ENCODE assay signal across 10 mouse cellular contexts in genomic region chr13:41466191-41466590, GRCm38 (mm10). TPM values are rescaled to one million over a fixed set of nuclear protein-coding genes. Genes with fewer than 3 reads are reported as not detected.
DNase-seq lines count a peak whose midpoint lies in the region; ATAC-seq and TF ChIP-seq lines count a peak whose summit lies in the region.
"Had no signal": no experiment of that assay in that cellular context is flagged by ENCODE, and none has a peak within 500 bp of the region (broad histone marks: within the 10 kb centered on the region; RNA-seq: fewer than 3 reads in every experiment).

No protein-coding gene starts in this region.

- peaks cover 5% of the 10 kb centered on the region for H3K4me1 ChIP-seq in bone marrow, adult 2 months (ENCODE audit: control insufficient read depth, insufficient read depth, low read length)
- H3K4me1 ChIP-seq in intestine, embryonic 14.5 days (replicated peaks; ENCODE audit: control insufficient read depth, insufficient read depth, low read length): 0 out of 2 replicates have a peak, but pooled peaks cover 3% of the 10 kb centered on the region
- H3K4me1 ChIP-seq in lung, adult 2 months (ENCODE audit: control insufficient read depth, insufficient read depth, low read length): peaks cover 32% of the 10 kb centered on the region
- H3K4me1 ChIP-seq: forebrain, embryonic 13.5 days had no signal

- peak overlapping the region; percentile 37; the same call in 1 of the 2 replicates for H3K27ac ChIP-seq in bone marrow, adult 2 months (ENCODE audit: control insufficient read depth, insufficient read depth, low read depth, low read length, poor library complexity)
- H3K27ac ChIP-seq in intestine, embryonic 14.5 days (ENCODE audit: low read depth): 0 out of 2 replicates have a peak overlapping the region, but pooled peaks have one; percentile 10
- H3K27ac ChIP-seq: forebrain, embryonic 13.5 days had no signal

- DNase-seq in adrenal gland, adult (ENCODE audit: inconsistent age in 2 of 2, low spot score in 1 of 2): peak; percentile 47 to 72
- no peak for DNase-seq in adrenal gland, adult 18-20 months (ENCODE audit: low spot score in 2 of 2)
- DNase-seq in intestine, embryonic 14.5 days (ENCODE audit: low spot score): no peak
- DNase-seq in lung, adult 2 months: no peak
- DNase-seq in retina, postnatal 1 day: no peak
- DNase-seq in cerebellum, adult 9-11 months: no peak
- DNase-seq in right cerebral cortex, postnatal 36 days (ENCODE audit: low spot score in 2 of 2): no peak
- DNase-seq: cerebellum, postnatal 25 days had no signal

- TF ChIP-seq POLR2A in bone marrow, adult 2 months (IDR thresholded peaks at IDR 0.05; ENCODE audit: borderline replicate concordance, control insufficient read depth, low read depth, low read length): no peak
- 0 out of 2 replicates have a peak, but pooled peaks have one; percentile 17 for TF ChIP-seq POLR2A in lung, adult 2 months (IDR thresholded peaks at IDR 0.05; ENCODE audit: borderline replicate concordance, extremely low read depth, low read depth, low read length)

- H3K27me3 ChIP-seq in intestine, embryonic 14.5 days (replicated peaks; ENCODE audit: control insufficient read depth, insufficient read depth, low read length): no peaks in the 10 kb centered on the region
- H3K27me3 ChIP-seq: forebrain, embryonic 13.5 days had no signal

- no peak overlapping the region for H3K4me3 ChIP-seq in bone marrow, adult 2 months (replicated peaks; ENCODE audit: control insufficient read depth, low read depth, low read length)
- no peak overlapping the region for H3K4me3 ChIP-seq in intestine, embryonic 14.5 days (ENCODE audit: low read depth, low read length)
- no peak overlapping the region for H3K4me3 ChIP-seq in lung, adult 2 months (replicated peaks; ENCODE audit: extremely low read depth, low read depth, low read length)
- H3K4me3 ChIP-seq: forebrain, embryonic 13.5 days had no signal

- H3K9ac ChIP-seq in intestine, embryonic 14.5 days (ENCODE audit: low read length): no peak overlapping the region
- H3K9ac ChIP-seq: forebrain, embryonic 13.5 days had no signal

- no peaks in the 10 kb centered on the region for H3K36me3 ChIP-seq in intestine, embryonic 14.5 days (ENCODE audit: control insufficient read depth, insufficient read depth, low read length)

- no peak for TF ChIP-seq CTCF in bone marrow, adult 2 months (IDR thresholded peaks at IDR 0.05; ENCODE audit: control insufficient read depth, insufficient read depth, low read length)
- no peak for TF ChIP-seq CTCF in lung, adult 2 months (IDR thresholded peaks at IDR 0.05; ENCODE audit: insufficient read depth, low read length)

- H3K4me2 ChIP-seq in intestine, embryonic 14.5 days (ENCODE audit: low read length): no peak overlapping the region
- H3K4me2 ChIP-seq: forebrain, embryonic 13.5 days had no signal

- no peaks in the 10 kb centered on the region for H3K9me3 ChIP-seq in intestine, embryonic 14.5 days (ENCODE audit: control insufficient read depth, low read length)
- H3K9me3 ChIP-seq: forebrain, embryonic 13.5 days had no signal

- no peak for ATAC-seq in intestine, embryonic 14.5 days (replicated peaks; ENCODE audit: low FRiP score, low TSS enrichment, low read depth)
- ATAC-seq: forebrain, embryonic 13.5 days had no signal

- 39% methylated on average over 1 of the region's 1 CpGs for WGBS in bone marrow, adult 2 months
- 92% methylated on average over 1 of the region's 1 CpGs for WGBS in intestine, embryonic 14.5 days
- 62% methylated on average over 1 of the region's 1 CpGs for WGBS in lung, adult 2 months

RNA-seq across cellular contexts. Expression of gene Nedd9, which starts 21.0 kb away (rescaled TPM):
- 10 to 100 TPM; 19.3 to 21.9 TPM for total RNA-seq in adrenal gland, adult 18-20 months (2021)
- polyA plus RNA-seq in bone marrow, adult 2 months (2011; ENCODE audit: insufficient read depth, insufficient read length, low replicate concordance, missing spikeins): 10.9 and 26.5 TPM in 2 replicates
- 56.5 and 59.7 TPM in 2 replicates for polyA plus RNA-seq in intestine, embryonic 14.5 days (2014; fragmentation: Nextera tagmentation; extraction: Ambion mirVana)
- polyA plus RNA-seq in lung, adult 2 months (2012; rRNA removed): 49.2 and 60.8 TPM in 2 replicates

Comparison
In these comparisons a context has a peak if more than half of its experiments do, and no peak if none do; other contexts are left out.
1. DNase-seq: peak in adrenal gland, adult (2 of 2); none in adrenal gland, adult 18-20 months (0 of 2), intestine, embryonic 14.5 days (single experiment), lung, adult 2 months (single experiment), retina, postnatal 1 day (single experiment), cerebellum, adult 9-11 months (single experiment) and right cerebral cortex, postnatal 36 days (0 of 2).